Mouse (Mus musculus): Measurements from ENCODE around the gene F5. TPM values are rescaled to one million over a fixed set of nuclear protein-coding genes. Genes with fewer than 3 reads are reported as not detected.

F5 gene
- polyA plus RNA-seq, 1 experiment: 5.7 TPM

GRCm38 (mm10) chr1:164162745-164163144 lies 11.1 kb downstream of the F5 start:
- Histone ChIP-seq H3K9ac (ENCODE audit: low read depth, poor library complexity, severe bottlenecking) (no peak overlapping the region), H3K9me3 (replicated peaks; ENCODE audit: control insufficient read depth, insufficient read depth, low read length, poor library complexity, severe bottlenecking) (no peaks in the 10 kb centered on the region), H3K36me3 (ENCODE audit: control insufficient read depth, insufficient read depth, low read length, poor library complexity, severe bottlenecking) (no peaks in the 10 kb centered on the region), H3K4me1 (ENCODE audit: control insufficient read depth, insufficient read depth, low read length) (no peaks in the 10 kb centered on the region), H3K4me3 (ENCODE audit: low read depth, low read length) (no peak overlapping the region), H3K27me3 (ENCODE audit: control insufficient read depth, insufficient read depth, low read length, poor library complexity, severe bottlenecking) (no peaks in the 10 kb centered on the region), H3K27ac (ENCODE audit: insufficient read depth, low read length) (no peak overlapping the region)
- TF ChIP-seq POLR2A (IDR thresholded peaks at IDR 0.05; ENCODE audit: insufficient read depth, low read length): no peak
- TF ChIP-seq EP300 (IDR thresholded peaks at IDR 0.05; ENCODE audit: insufficient read depth, low read depth, low read length): no peak
- no peak for TF ChIP-seq CTCF (IDR thresholded peaks at IDR 0.05; ENCODE audit: low read depth, low read length)

- no peaks in the 10 kb centered on the region; the same call in 1 of the 2 replicates for H3K27me3 ChIP-seq (ENCODE audit: control insufficient read depth, insufficient read depth, low read length, poor library complexity, severe bottlenecking)
- no peaks in the 10 kb centered on the region for H3K4me1 ChIP-seq (ENCODE audit: control insufficient read depth, insufficient read depth, low read length)
- H3K36me3 ChIP-seq (ENCODE audit: control insufficient read depth, insufficient read depth, low read length, poor library complexity, severe bottlenecking): no peaks in the 10 kb centered on the region
- no peak overlapping the region for H3K4me3 ChIP-seq (ENCODE audit: low read depth, low read length)
- no peaks in the 10 kb centered on the region for H3K9me3 ChIP-seq (replicated peaks; ENCODE audit: control insufficient read depth, insufficient read depth, low read length, poor library complexity, severe bottlenecking)
- no peak overlapping the region for H3K9ac ChIP-seq (ENCODE audit: low read depth, poor library complexity, severe bottlenecking)
- H3K27ac ChIP-seq (ENCODE audit: insufficient read depth, low read length): no peak overlapping the region
- TF ChIP-seq POLR2A (IDR thresholded peaks at IDR 0.05; ENCODE audit: insufficient read depth, low read length): no peak
- no peak for TF ChIP-seq CTCF (IDR thresholded peaks at IDR 0.05; ENCODE audit: low read depth, low read length)
- TF ChIP-seq EP300 (IDR thresholded peaks at IDR 0.05; ENCODE audit: insufficient read depth, low read depth, low read length): no peak
Measured at GRCm38 (mm10) chr1:164168818-164169217, 17.2 kb downstream of the F5 start.

GRCm38 (mm10) chr1:164170434-164170833 lies 18.8 kb downstream of the F5 start:
- Histone ChIP-seq H3K9ac (ENCODE audit: low read depth, poor library complexity, severe bottlenecking) (no peak overlapping the region), H3K4me1 (ENCODE audit: control insufficient read depth, insufficient read depth, low read length) (no peaks in the 10 kb centered on the region), H3K27ac (ENCODE audit: insufficient read depth, low read length) (no peak overlapping the region), H3K27me3 (ENCODE audit: control insufficient read depth, insufficient read depth, low read length, poor library complexity, severe bottlenecking) (no peaks in the 10 kb centered on the region; the same call in 1 of the 2 replicates), H3K9me3 (replicated peaks; ENCODE audit: control insufficient read depth, insufficient read depth, low read length, poor library complexity, severe bottlenecking) (no peaks in the 10 kb centered on the region), H3K36me3 (ENCODE audit: control insufficient read depth, insufficient read depth, low read length, poor library complexity, severe bottlenecking) (no peaks in the 10 kb centered on the region), H3K4me3 (ENCODE audit: low read depth, low read length) (no peak overlapping the region)
- TF ChIP-seq CTCF (IDR thresholded peaks at IDR 0.05; ENCODE audit: low read depth, low read length) (no peak), EP300 (IDR thresholded peaks at IDR 0.05; ENCODE audit: insufficient read depth, low read depth, low read length) (no peak), POLR2A (IDR thresholded peaks at IDR 0.05; ENCODE audit: insufficient read depth, low read length) (no peak)

- Histone ChIP-seq H3K27me3 (ENCODE audit: control insufficient read depth, insufficient read depth, low read length, poor library complexity, severe bottlenecking) (no peaks in the 10 kb centered on the region; the same call in 1 of the 2 replicates), H3K9ac (ENCODE audit: low read depth, poor library complexity, severe bottlenecking) (no peak overlapping the region), H3K36me3 (ENCODE audit: control insufficient read depth, insufficient read depth, low read length, poor library complexity, severe bottlenecking) (no peaks in the 10 kb centered on the region), H3K9me3 (replicated peaks; ENCODE audit: control insufficient read depth, insufficient read depth, low read length, poor library complexity, severe bottlenecking) (no peaks in the 10 kb centered on the region), H3K4me3 (ENCODE audit: low read depth, low read length) (no peak overlapping the region), H3K27ac (ENCODE audit: insufficient read depth, low read length) (no peak overlapping the region), H3K4me1 (ENCODE audit: control insufficient read depth, insufficient read depth, low read length) (no peaks in the 10 kb centered on the region)
- TF ChIP-seq EP300 (IDR thresholded peaks at IDR 0.05; ENCODE audit: insufficient read depth, low read depth, low read length) (no peak), CTCF (IDR thresholded peaks at IDR 0.05; ENCODE audit: low read depth, low read length) (no peak), POLR2A (IDR thresholded peaks at IDR 0.05; ENCODE audit: insufficient read depth, low read length) (no peak)
Measured at GRCm38 (mm10) chr1:164173145-164173544, 21.5 kb downstream of the F5 start.

- TF ChIP-seq POLR2A (IDR thresholded peaks at IDR 0.05; ENCODE audit: insufficient read depth, low read length): no peak
- no peak for TF ChIP-seq EP300 (IDR thresholded peaks at IDR 0.05; ENCODE audit: insufficient read depth, low read depth, low read length)
- no peak for TF ChIP-seq CTCF (IDR thresholded peaks at IDR 0.05; ENCODE audit: low read depth, low read length)
- Histone ChIP-seq H3K4me1 (ENCODE audit: control insufficient read depth, insufficient read depth, low read length) (no peaks in the 10 kb centered on the region), H3K27ac (ENCODE audit: insufficient read depth, low read length) (no peak overlapping the region), H3K36me3 (ENCODE audit: control insufficient read depth, insufficient read depth, low read length, poor library complexity, severe bottlenecking) (no peaks in the 10 kb centered on the region), H3K9ac (ENCODE audit: low read depth, poor library complexity, severe bottlenecking) (no peak overlapping the region), H3K4me3 (ENCODE audit: low read depth, low read length) (no peak overlapping the region), H3K27me3 (ENCODE audit: control insufficient read depth, insufficient read depth, low read length, poor library complexity, severe bottlenecking) (no peaks in the 10 kb centered on the region; the same call in 1 of the 2 replicates), H3K9me3 (replicated peaks; ENCODE audit: control insufficient read depth, insufficient read depth, low read length, poor library complexity, severe bottlenecking) (no peaks in the 10 kb centered on the region)
Measured at GRCm38 (mm10) chr1:164176856-164177255, 25.2 kb downstream of the F5 start.

- Histone ChIP-seq H3K4me3 (ENCODE audit: low read depth, low read length) (no peak overlapping the region), H3K9me3 (replicated peaks; ENCODE audit: control insufficient read depth, insufficient read depth, low read length, poor library complexity, severe bottlenecking) (no peaks in the 10 kb centered on the region), H3K9ac (ENCODE audit: low read depth, poor library complexity, severe bottlenecking) (no peak overlapping the region), H3K36me3 (ENCODE audit: control insufficient read depth, insufficient read depth, low read length, poor library complexity, severe bottlenecking) (no peaks in the 10 kb centered on the region), H3K4me1 (ENCODE audit: control insufficient read depth, insufficient read depth, low read length) (no peaks in the 10 kb centered on the region), H3K27me3 (ENCODE audit: control insufficient read depth, insufficient read depth, low read length, poor library complexity, severe bottlenecking) (no peaks in the 10 kb centered on the region), H3K27ac (ENCODE audit: insufficient read depth, low read length) (no peak overlapping the region)
- TF ChIP-seq POLR2A (IDR thresholded peaks at IDR 0.05; ENCODE audit: insufficient read depth, low read length) (no peak), EP300 (IDR thresholded peaks at IDR 0.05; ENCODE audit: insufficient read depth, low read depth, low read length) (no peak), CTCF (IDR thresholded peaks at IDR 0.05; ENCODE audit: low read depth, low read length) (no peak)
Measured at GRCm38 (mm10) chr1:164178429-164178828, 26.8 kb downstream of the F5 start.

Data from ES-Bruce4 (cell line).